ENCODE assay signal across 28 mouse cellular contexts in the genomic region with DNA sequence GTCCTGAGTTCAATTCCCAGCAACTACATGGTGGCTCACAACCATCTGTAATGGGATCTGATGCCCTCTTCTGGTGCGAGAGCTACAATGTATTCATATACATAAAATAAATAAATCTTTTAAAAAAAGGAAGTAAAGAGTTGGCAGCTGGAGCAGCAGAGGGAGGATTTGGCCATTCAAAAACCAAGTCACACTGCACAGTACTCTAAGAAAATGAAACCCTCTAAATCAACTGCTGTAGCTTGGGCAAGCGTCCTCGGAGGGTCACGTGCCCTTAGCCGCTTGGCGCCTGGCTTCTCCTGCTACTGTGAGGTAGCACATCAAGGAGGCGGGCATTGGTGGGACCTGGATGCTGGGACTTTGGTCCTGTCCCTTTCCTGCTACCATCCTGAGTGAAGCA. TPM values are rescaled to one million over a fixed set of nuclear protein-coding genes. Genes with fewer than 3 reads are reported as not detected.
DNase-seq lines count a peak whose midpoint lies in the region; ATAC-seq and TF ChIP-seq lines count a peak whose summit lies in the region.
"Had no signal": no experiment of that assay in that cellular context is flagged by ENCODE, and none has a peak within 500 bp of the region (broad histone marks: within the 10 kb centered on the region; RNA-seq: fewer than 3 reads in every experiment).

No protein-coding gene starts in this region.

- peak; percentile 18 for DNase-seq in 416B (ENCODE audit: low read depth)
- DNase-seq in G1E (ENCODE audit: low spot score) = no peak
- no peak for DNase-seq in right cerebral cortex, adult 18-20 months
- DNase-seq in midbrain, embryonic 10.5 days (ENCODE audit: low spot score) = no peak
- DNase-seq in left cerebral cortex, postnatal 36 days (ENCODE audit: low spot score in 2 of 2) = no peak
- DNase-seq: adrenal gland, adult 2 months; adrenal gland, postnatal 25 days; cerebellum, adult 11-12 months; cerebellum, adult 8-10 months; cerebellum, postnatal 10 days; cerebellum, postnatal 36 days; gastrocnemius, postnatal 25 days; heart, adult 2 months; heart, postnatal 14 days; heart, postnatal 4 days had no signal

- intact Hi-C loops in left cerebral cortex, postnatal 36 days (cut with DNase I) = no loop called here

- no peak overlapping the region for H3K27ac ChIP-seq in midbrain, embryonic 10.5 days (replicated peaks)
- H3K27ac ChIP-seq: embryonic facial prominence, embryonic 12.5 days; embryonic facial prominence, embryonic 15.5 days; forebrain, embryonic 12.5 days; heart, adult 2 months; heart, embryonic 10.5 days; heart, embryonic 13.5 days; hindbrain, embryonic 12.5 days; hindbrain, embryonic 15.5 days had no signal

- H3K4me1 ChIP-seq in G1E (ENCODE audit: insufficient read depth, low read depth, low read length) = no peaks in the 10 kb centered on the region
- H3K4me1 ChIP-seq in megakaryocyte, embryonic 14.5 days = peaks cover 16% of the 10 kb centered on the region
- no peaks in the 10 kb centered on the region for H3K4me1 ChIP-seq in midbrain, embryonic 10.5 days
- H3K4me1 ChIP-seq: embryonic facial prominence, embryonic 15.5 days; heart, embryonic 10.5 days; heart, embryonic 13.5 days; hindbrain, embryonic 12.5 days had no signal

- no peaks in the 10 kb centered on the region for H3K9me3 ChIP-seq in G1E (replicated peaks)
- H3K9me3 ChIP-seq in megakaryocyte, embryonic 14.5 days = no peaks in the 10 kb centered on the region
- H3K9me3 ChIP-seq in midbrain, embryonic 10.5 days (replicated peaks) = no peaks in the 10 kb centered on the region
- H3K9me3 ChIP-seq: embryonic facial prominence, embryonic 12.5 days; embryonic facial prominence, embryonic 15.5 days; forebrain, embryonic 12.5 days; heart, embryonic 10.5 days; heart, embryonic 13.5 days; hindbrain, embryonic 12.5 days; hindbrain, embryonic 15.5 days had no signal

- ATAC-seq in G1E (ENCODE audit: extremely low read depth, insufficient number of reproducible peaks, low FRiP score, poor library complexity, severe bottlenecking) = peak; percentile 22; the same call in 1 of the 2 replicates
- ATAC-seq in granulocyte monocyte progenitor cell, adult 5-6 weeks (replicated peaks; ENCODE audit: poor library complexity, severe bottlenecking) = peak; percentile 75
- ATAC-seq in erythroid progenitor cell, adult 5-6 weeks (replicated peaks; ENCODE audit: low FRiP score, poor library complexity, severe bottlenecking) = no peak
- ATAC-seq: CD4-positive, CD25-positive, alpha-beta regulatory T cell, adult 4 months; forebrain, embryonic 16.5 days; intestine, postnatal 0 days had no signal

- H3K36me3 ChIP-seq in G1E (replicated peaks) = peaks cover 37% of the 10 kb centered on the region
- H3K36me3 ChIP-seq in megakaryocyte, embryonic 14.5 days (replicated peaks; ENCODE audit: low read length) = peaks cover 41% of the 10 kb centered on the region
- H3K36me3 ChIP-seq in midbrain, embryonic 10.5 days = peaks cover 15% of the 10 kb centered on the region
- H3K36me3 ChIP-seq: forebrain, embryonic 12.5 days; hindbrain, embryonic 15.5 days had no signal

- no peak overlapping the region for H3K4me3 ChIP-seq in G1E (ENCODE audit: low read depth, low read length)
- H3K4me3 ChIP-seq in megakaryocyte, embryonic 14.5 days (replicated peaks) = peak overlapping the region; percentile 23
- no peak overlapping the region for H3K4me3 ChIP-seq in midbrain, embryonic 10.5 days
- H3K4me3 ChIP-seq: embryonic facial prominence, embryonic 12.5 days; embryonic facial prominence, embryonic 15.5 days; forebrain, embryonic 12.5 days; heart, adult 2 months; heart, embryonic 10.5 days; heart, embryonic 13.5 days; hindbrain, embryonic 12.5 days; hindbrain, embryonic 15.5 days had no signal

- peaks cover 12% of the 10 kb centered on the region for H3K27me3 ChIP-seq in G1E (ENCODE audit: insufficient read depth, low read length)
- H3K27me3 ChIP-seq in megakaryocyte, embryonic 14.5 days (replicated peaks) = peaks cover 10% of the 10 kb centered on the region
- H3K27me3 ChIP-seq in midbrain, embryonic 10.5 days (ENCODE audit: low read depth, poor library complexity, severe bottlenecking) = no peaks in the 10 kb centered on the region
- H3K27me3 ChIP-seq: embryonic facial prominence, embryonic 12.5 days; embryonic facial prominence, embryonic 15.5 days; forebrain, embryonic 12.5 days; heart, embryonic 13.5 days; hindbrain, embryonic 12.5 days; hindbrain, embryonic 15.5 days had no signal

- WGBS in midbrain, embryonic 10.5 days = 90% methylated on average over 7 of the region's 7 CpGs

- no peak for TF ChIP-seq CTCF in G1E (IDR thresholded peaks at IDR 0.05; ENCODE audit: low read depth, low read length)

RNA-seq across cellular contexts. Expression of a gene that starts 51.6 kb away (rescaled TPM):
- total RNA-seq in G1E (2014; fragmentation: Nextera tagmentation) = 11.5 and 14.4 TPM in 2 replicates
- 27.5 and 28.9 TPM in 2 replicates for total RNA-seq in G1E (2017)
- polyA plus RNA-seq in G1E (2012) = 4.8 and 7.6 TPM in 2 replicates
- total RNA-seq in granulocyte monocyte progenitor cell, adult 5-6 weeks (2014; fragmentation: Nextera tagmentation) = 9.5 and 11.8 TPM in 2 replicates
- 24.9 and 27.5 TPM in 2 replicates for total RNA-seq in granulocyte monocyte progenitor cell, adult 5-6 weeks (2017)
- 0.79 and 6.0 TPM in 2 replicates for polyA plus RNA-seq in megakaryocyte, embryonic 14.5 days (2012; ENCODE audit: insufficient read depth, low replicate concordance)
- 1.3 and 23.1 TPM in 2 replicates for total RNA-seq in erythroid progenitor cell, adult 5-6 weeks (2015; ENCODE audit: low replicate concordance)
- total RNA-seq in erythroid progenitor cell, adult 5-6 weeks (2017; ENCODE audit: low replicate concordance) = 3.2 and 6.2 TPM in 2 replicates
- 20.8 and 22.6 TPM in 2 replicates for polyA plus RNA-seq in midbrain, embryonic 10.5 days (2016; fragmentation: Nextera tagmentation; extraction: Ambion mirVana)
- total RNA-seq in left cerebral cortex, postnatal 36 days (2021) = 10 to 100 TPM; 18.5 to 19.9 TPM
